45 mouse cellular contexts compared by ENCODE assay signal in the genomic region with DNA sequence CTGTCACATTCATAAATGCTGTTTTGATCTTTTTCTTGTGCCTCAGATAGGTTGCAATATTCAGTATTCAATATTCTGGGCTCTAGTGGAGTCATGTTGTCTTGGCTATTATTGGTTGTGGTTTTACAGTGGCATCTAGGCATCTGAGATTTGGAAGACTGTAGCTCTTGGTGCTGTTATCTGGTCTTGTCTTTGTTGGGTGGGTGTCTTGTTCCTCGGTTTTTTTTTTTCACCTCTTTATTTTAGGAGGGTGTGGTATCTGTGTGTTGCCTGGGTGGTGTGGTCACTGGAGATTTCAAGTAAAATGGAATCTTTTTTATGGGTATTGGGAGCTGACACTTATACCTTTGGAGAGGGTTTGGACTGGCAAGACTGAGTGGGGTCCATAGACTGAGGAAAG. TPM values are rescaled to one million over a fixed set of nuclear protein-coding genes. Genes with fewer than 3 reads are reported as not detected.
"Had no signal": no experiment of that assay in that cellular context is flagged by ENCODE, and none has a peak within 500 bp of the region (broad histone marks: within the 10 kb centered on the region; RNA-seq: fewer than 3 reads in every experiment).

No protein-coding gene starts in this region.

- H3K4me3 ChIP-seq: heart, embryonic 10.5 days; heart, embryonic 12.5 days; heart, embryonic 13.5 days; heart, embryonic 15.5 days; hindbrain, embryonic 10.5 days; hindbrain, embryonic 12.5 days; hindbrain, embryonic 13.5 days; hindbrain, embryonic 15.5 days; intestine, embryonic 15.5 days; kidney, embryonic 15.5 days; layer of hippocampus, adult 2 months; left cerebral cortex, adult 2 months had no signal

- H3K9me3 ChIP-seq: heart, embryonic 10.5 days; heart, embryonic 12.5 days; heart, embryonic 13.5 days; hindbrain, embryonic 12.5 days; hindbrain, embryonic 13.5 days; hindbrain, embryonic 15.5 days; intestine, embryonic 15.5 days; kidney, embryonic 15.5 days had no signal

- ATAC-seq: hindbrain, embryonic 16.5 days; hindbrain, postnatal 0 days; inflammation-experienced regulatory T-cells, adult 6 months; intestine, embryonic 15.5 days; intestine, embryonic 16.5 days; intestine, postnatal 0 days had no signal

- H3K27me3 ChIP-seq: heart, embryonic 12.5 days; heart, embryonic 13.5 days; heart, embryonic 15.5 days; hindbrain, embryonic 12.5 days; hindbrain, embryonic 13.5 days; hindbrain, embryonic 15.5 days; intestine, embryonic 15.5 days; kidney, embryonic 15.5 days had no signal

- H3K9ac ChIP-seq: heart, embryonic 12.5 days; heart, embryonic 13.5 days; heart, embryonic 15.5 days; hindbrain, embryonic 12.5 days; hindbrain, embryonic 13.5 days; hindbrain, embryonic 14.5 days; hindbrain, embryonic 15.5 days; intestine, embryonic 15.5 days; kidney, embryonic 15.5 days had no signal

- H3K27ac ChIP-seq: heart, embryonic 10.5 days; heart, embryonic 13.5 days; heart, embryonic 15.5 days; hindbrain, embryonic 10.5 days; hindbrain, embryonic 12.5 days; hindbrain, embryonic 13.5 days; hindbrain, embryonic 14.5 days; hindbrain, embryonic 15.5 days; hindbrain, postnatal 0 days; intestine, embryonic 15.5 days; kidney, embryonic 15.5 days; kidney, postnatal 0 days; layer of hippocampus, adult 2 months; left cerebral cortex, adult 2 months had no signal

- H3K4me1 ChIP-seq: heart, embryonic 10.5 days; heart, embryonic 12.5 days; heart, embryonic 13.5 days; heart, embryonic 15.5 days; hindbrain, embryonic 10.5 days; hindbrain, embryonic 12.5 days; hindbrain, embryonic 13.5 days; hindbrain, embryonic 15.5 days; intestine, embryonic 15.5 days; kidney, embryonic 15.5 days had no signal

- DNase-seq: heart, postnatal 10 days; heart, postnatal 14 days; heart, postnatal 4 days; kidney, adult 11 months; kidney, adult 18-20 months; kidney, adult 2 months; kidney, adult 8-10 months; kidney, adult 9 months; kidney, postnatal 10 days; kidney, postnatal 14 days; kidney, postnatal 25 days; kidney, postnatal 36 days; kidney, postnatal 4 days; layer of hippocampus, adult 9-11 months; layer of hippocampus, postnatal 36 days had no signal

- H3K36me3 ChIP-seq: heart, embryonic 10.5 days; heart, embryonic 12.5 days; heart, embryonic 13.5 days; heart, embryonic 15.5 days; hindbrain, embryonic 10.5 days; hindbrain, embryonic 12.5 days; hindbrain, embryonic 13.5 days; hindbrain, embryonic 15.5 days; intestine, embryonic 15.5 days; kidney, embryonic 15.5 days had no signal

RNA-seq across cellular contexts. Expression of gene Cd48, which starts 12.1 kb away (rescaled TPM):
- total RNA-seq: layer of hippocampus, adult 2 months; layer of hippocampus, postnatal 14 days had no signal

RNA-seq across cellular contexts. Expression of gene Slamf7, which starts 41.1 kb away (rescaled TPM):
- total RNA-seq: heart, postnatal 4 days; hindbrain, postnatal 0 days; layer of hippocampus, adult 18-20 months; layer of hippocampus, adult 2 months; layer of hippocampus, postnatal 10 days; layer of hippocampus, postnatal 14 days; layer of hippocampus, postnatal 25 days; layer of hippocampus, postnatal 36 days; left cerebral cortex, adult 18-20 months had no signal
- polyA plus RNA-seq: heart, embryonic 10.5 days; heart, embryonic 11.5 days; heart, embryonic 12.5 days; heart, embryonic 13.5 days; heart, embryonic 14.5 days; hindbrain, embryonic 10.5 days; hindbrain, embryonic 11.5 days; hindbrain, embryonic 12.5 days; hindbrain, embryonic 13.5 days; hindbrain, embryonic 14.5 days; hindbrain, embryonic 15.5 days; hindbrain, embryonic 16.5 days; hindbrain, postnatal 0 days; intestine, embryonic 14.5 days; kidney, embryonic 14.5 days; kidney, embryonic 16.5 days; kidney, postnatal 0 days had no signal
